Mouse (Mus musculus) cerebellum, adult 9-11 months (tissue): Measurements from ENCODE around the gene Olfr891.
"Not testable (repeated sequence)": the region's sequence is repeated elsewhere in the genome, so short reads cannot be mapped to it uniquely, and the experiment has no call there.

Source experiments
- DNase-seq: peaks from one replicate; pipeline ENCODE4 v3.0.0; 2022

The Olfr891 gene

DNA sequence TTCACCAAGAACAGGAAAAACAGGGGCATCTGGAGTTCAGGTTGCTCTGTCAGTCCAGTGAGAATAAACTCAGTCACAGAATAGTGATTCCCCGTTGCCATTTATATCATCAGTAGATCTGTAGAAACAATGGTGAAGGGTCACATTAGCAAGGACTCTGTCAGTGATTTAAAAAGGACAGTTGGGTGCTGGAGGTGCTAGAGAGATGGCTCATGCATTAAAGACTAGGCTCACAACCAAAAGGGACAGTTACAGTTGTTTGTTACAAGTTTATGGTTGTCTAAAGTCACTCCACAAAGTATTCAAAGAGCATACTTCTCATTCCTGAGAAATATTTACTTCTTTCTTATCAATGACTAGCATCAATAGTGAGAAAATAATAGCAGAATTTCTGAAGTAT, at the start of gene Olfr891:
Olfr891 (minus strand) TSS at position 101 of the 400 bp plus-strand sequence.
- DNase-seq: no peak

DNA sequence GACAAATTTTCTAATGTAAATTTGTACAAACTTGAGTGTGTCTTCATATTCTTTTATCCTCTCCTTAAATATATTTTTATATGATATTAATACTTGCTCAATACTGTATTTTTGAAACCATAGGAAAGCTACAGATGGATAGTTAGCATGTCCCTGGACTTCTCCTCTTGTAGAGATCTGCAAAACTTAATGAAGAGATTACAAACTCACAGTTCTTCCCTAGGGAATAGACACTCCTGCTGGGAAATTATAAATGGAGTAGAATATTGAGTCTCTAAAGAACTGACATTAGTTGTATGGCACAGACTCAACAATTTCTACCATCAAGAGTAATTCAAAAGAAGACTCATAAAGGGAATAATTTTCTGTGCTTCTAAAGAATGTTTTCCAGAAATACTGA, 37.1 kb upstream of the Olfr891 start, which contains the start of gene Olfr894:
Olfr894 (plus strand) TSS at position 301 of the 400 bp plus-strand sequence.
- DNase-seq: no peak

DNA sequence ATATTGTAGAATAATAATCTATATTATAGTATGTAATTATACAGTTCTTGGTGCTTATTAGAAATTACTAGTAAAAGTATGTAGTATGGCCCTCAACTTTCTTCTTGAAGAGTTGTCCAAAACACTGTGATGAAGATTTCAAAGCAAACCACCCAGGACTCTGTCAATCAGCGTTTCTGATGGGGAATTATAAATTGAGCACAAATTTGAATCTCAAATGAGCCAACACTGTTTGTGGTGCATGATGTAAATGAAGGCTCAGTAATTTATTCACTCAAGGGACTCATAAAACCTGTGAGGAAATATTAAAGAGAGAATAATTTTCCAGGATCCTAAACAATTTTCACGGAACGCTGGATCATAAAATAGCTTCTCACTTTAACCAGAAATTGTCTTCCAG, 27.4 kb upstream of the Olfr891 start, which contains the start of gene Olfr893:
Olfr893 (plus strand) TSS at position 301 of the 400 bp plus-strand sequence.
- DNase-seq: no peak

DNA sequence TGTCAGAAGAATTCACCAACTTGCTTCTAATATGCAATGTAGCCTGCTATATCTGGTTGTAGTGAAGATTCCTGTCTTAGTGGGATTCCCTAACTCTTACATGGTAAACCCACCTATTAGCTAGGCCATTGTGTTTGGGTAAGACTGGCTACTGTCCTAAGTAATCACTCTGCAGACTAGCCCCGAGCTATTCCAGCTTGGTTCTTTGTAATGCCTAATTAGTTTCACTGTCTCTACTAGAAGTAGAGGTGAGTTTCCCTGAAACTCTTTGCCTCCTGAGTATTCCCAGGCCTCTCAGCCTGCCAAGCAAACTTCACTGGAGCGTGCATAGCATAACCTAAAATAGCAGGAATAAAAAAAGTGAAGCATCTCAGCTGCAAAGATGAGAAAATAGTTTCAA, 12.3 kb downstream of the Olfr891 start:
- DNase-seq: not testable (repeated sequence)

DNA sequence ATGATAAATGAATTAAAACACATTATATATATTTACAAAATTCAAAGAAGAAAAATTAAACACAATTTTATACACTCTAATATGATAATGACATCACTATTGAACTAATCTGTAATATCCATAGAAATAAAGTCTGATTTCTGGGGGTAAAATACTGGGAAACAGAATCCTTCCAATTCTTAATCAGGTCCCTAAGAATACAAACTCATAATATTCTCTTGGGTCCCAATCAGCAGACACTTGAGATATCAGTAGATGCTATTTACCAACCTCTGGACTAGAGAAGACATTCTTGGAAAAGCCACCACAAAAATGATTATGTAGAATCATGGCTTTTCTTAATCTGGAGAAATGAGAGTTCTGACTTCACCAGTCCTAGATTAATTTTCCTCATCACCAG, 38.4 kb downstream of the Olfr891 start, which contains the start of gene Olfr890:
Olfr890 (plus strand) TSS at position 301 of the 400 bp plus-strand sequence.
- no peak for DNase-seq
